Mouse (Mus musculus) limb, embryonic 12.5 days (tissue): ENCODE measurements around the gene Cldn18. TPM values are rescaled to one million over a fixed set of nuclear protein-coding genes. Genes with fewer than 3 reads are reported as not detected.

Source experiments
- ATAC-seq: fragments of 200-750 bp; cut with Nextera tagmentation; 2 replicates; pipeline ENCODE4 v1.8.0; 2017; ENCODE audit warnings: low read depth, moderate TSS enrichment; ENCODE audit not compliant: insufficient number of reproducible peaks, insufficient read depth, low FRiP score, low TSS enrichment
- H3K27ac ChIP-seq: fragments of 300-500 bp; sonication (generic); 2 replicates; pipeline ENCODE4 v1.5.1; 2016; ENCODE audit warnings: mild to moderate bottlenecking, moderate library complexity
- H3K27me3 ChIP-seq: fragments of 300-500 bp; sonication (generic); 2 replicates; pipeline ENCODE4 v1.6.1; 2016; ENCODE audit warnings: mild to moderate bottlenecking, moderate library complexity
- H3K36me3 ChIP-seq: fragments of 300-500 bp; sonication (generic); 2 replicates; pipeline ENCODE4 v1.6.1; 2016; ENCODE audit warnings: mild to moderate bottlenecking, moderate library complexity
- H3K4me1 ChIP-seq: fragments of 300-500 bp; sonication (generic); replicated peaks from 2 replicates; pipeline ENCODE4 v1.6.1; 2016
- H3K4me2 ChIP-seq: fragments of 300-500 bp; sonication (generic); 2 replicates; pipeline ENCODE4 v1.6.1; 2016; ENCODE audit warnings: mild to moderate bottlenecking, moderate library complexity
- H3K4me3 ChIP-seq: fragments of 300-500 bp; sonication (generic); replicated peaks from 2 replicates; pipeline ENCODE4 v1.5.1; 2016; ENCODE audit warnings: mild to moderate bottlenecking
- H3K9ac ChIP-seq: fragments of 300-500 bp; sonication (generic); replicated peaks from 2 replicates; pipeline ENCODE4 v1.6.1; 2016; ENCODE audit warnings: mild to moderate bottlenecking, moderate library complexity
- H3K9me3 ChIP-seq: fragments of 300-500 bp; sonication (generic); 2 replicates; pipeline ENCODE4 v1.6.1; 2016; ENCODE audit warnings: mild to moderate bottlenecking, moderate library complexity
- WGBS: fragments of 180-500 bp; shearing (Covaris S2); methylation state at CpG from one replicate; pipeline ENCODE4 v1.1.7; 2016; 5-methylcytosine and 5-hydroxymethylcytosine counted together
- polyA plus RNA-seq: library from polyadenylated mRNA; unstranded; fragments of >200 nt; fragmentation: Nextera tagmentation; extraction: Ambion mirVana; gene quantifications from 2 replicates; pipeline ENCODE4 v1.2.1, GENCODE M21; 2016

The Cldn18 gene
- polyA plus RNA-seq, 1 experiment from 2014 or later, result not detected

DNA sequence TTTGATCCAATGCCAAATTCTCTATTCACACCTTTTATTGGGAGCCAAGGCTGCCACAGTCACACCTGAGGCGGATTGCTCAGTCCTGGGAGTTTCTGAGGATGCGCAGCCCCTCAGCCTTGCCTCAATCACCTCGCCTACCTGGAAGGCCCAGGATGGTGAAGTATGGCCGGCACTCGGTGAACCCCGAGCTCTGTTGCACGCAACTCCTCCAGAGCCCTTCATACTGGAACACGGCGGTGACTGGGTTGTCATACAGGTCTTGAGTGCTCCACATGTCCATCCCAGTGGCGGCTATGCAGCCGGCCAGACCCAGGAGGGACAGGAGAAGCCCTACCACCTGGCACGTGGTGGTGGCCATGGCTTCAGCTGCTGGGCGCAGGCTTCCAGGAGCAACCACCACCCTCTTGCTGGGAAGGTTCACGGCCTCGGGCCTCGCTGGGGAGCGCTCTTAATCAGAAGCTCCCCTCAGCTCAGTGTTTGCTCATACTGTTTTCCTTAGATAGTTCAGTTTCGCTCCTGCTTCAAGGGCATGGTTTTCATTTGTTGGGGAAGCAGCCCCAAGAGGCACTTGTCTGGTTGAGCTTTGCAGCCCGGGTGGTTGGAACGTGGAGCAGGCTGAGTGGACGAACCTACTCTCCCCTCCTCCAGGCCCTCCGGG is 7.3 kb downstream of the Cldn18 start:
- Histone ChIP-seq H3K9ac (no peak overlapping the region), H3K4me2 (no peak overlapping the region), H3K27me3 (no peaks in the 10 kb centered on the region), H3K4me3 (no peak overlapping the region), H3K4me1 (no peaks in the 10 kb centered on the region), H3K27ac (no peak overlapping the region), H3K9me3 (no peaks in the 10 kb centered on the region), H3K36me3 (no peaks in the 10 kb centered on the region)
- WGBS, result 89% methylated on average over 22 of the region's 22 CpGs
- ATAC-seq, result no peak

DNA sequence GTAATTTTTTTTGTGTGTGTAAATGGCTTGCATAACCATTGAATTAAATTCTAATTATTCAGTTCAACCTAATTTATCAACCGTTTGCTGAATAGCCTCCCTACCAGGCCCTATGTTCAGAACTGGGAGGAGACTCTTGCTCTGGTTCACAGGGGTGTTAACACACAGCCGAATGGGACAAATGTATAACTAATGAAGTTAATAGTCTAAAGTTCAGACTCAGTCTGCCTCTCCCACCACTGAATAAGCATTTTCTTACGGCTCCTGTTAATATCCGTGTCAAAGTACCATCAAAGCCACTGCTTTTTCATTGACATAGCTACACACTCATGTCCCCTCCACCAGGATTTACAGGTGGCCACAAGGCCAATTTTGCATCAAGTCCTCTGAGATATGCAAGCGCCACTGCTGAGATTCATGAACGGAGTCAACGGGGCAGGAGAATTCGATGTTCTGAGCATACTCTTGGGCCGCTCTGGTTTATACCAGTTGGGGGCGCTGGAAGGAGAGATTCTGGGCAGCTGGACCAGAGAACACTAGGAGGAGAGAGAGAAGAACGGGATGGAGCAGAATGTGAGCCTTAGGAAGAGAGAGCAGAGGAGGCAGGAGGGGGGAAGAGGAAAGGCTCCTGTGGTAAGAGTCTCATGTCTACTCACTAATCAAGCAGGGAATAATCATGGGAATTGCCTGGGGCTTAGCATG is 9.5 kb downstream of the Cldn18 start:
- no peaks in the 10 kb centered on the region for H3K9me3 ChIP-seq
- WGBS, result 72% methylated on average over 11 of the region's 11 CpGs
- ATAC-seq, result no peak
- H3K4me1 ChIP-seq, result no peaks in the 10 kb centered on the region
- no peaks in the 10 kb centered on the region for H3K36me3 ChIP-seq
- no peak overlapping the region for H3K4me3 ChIP-seq
- H3K27me3 ChIP-seq, result no peaks in the 10 kb centered on the region
- no peak overlapping the region for H3K4me2 ChIP-seq
- H3K9ac ChIP-seq, result no peak overlapping the region
- no peak overlapping the region for H3K27ac ChIP-seq

DNA sequence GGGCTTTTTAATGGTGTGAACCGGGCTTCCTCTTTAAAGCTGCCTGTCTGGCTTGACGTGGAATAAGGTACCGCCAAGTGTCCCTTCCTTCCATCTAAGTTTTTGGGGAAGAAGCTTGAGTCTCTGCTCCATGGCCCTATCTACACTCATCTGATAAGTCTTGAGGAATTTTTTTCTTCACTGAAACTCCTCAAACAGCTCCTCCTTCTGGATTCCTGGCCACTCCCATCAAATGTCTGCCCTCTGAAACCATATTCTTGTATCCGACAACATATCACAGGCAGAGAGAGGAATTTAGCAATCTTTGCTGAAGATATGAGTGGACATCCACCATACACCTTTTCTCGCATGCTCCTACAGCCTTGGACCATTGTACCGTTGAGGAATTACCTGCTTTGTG is 10.8 kb downstream of the Cldn18 start:
- Histone ChIP-seq H3K4me2 (no peak overlapping the region), H3K36me3 (no peaks in the 10 kb centered on the region), H3K4me3 (no peak overlapping the region), H3K9me3 (no peaks in the 10 kb centered on the region), H3K27ac (no peak overlapping the region), H3K9ac (no peak overlapping the region), H3K4me1 (no peaks in the 10 kb centered on the region), H3K27me3 (no peaks in the 10 kb centered on the region)
- 87% methylated on average over 6 of the region's 6 CpGs for WGBS
- no peak for ATAC-seq

DNA sequence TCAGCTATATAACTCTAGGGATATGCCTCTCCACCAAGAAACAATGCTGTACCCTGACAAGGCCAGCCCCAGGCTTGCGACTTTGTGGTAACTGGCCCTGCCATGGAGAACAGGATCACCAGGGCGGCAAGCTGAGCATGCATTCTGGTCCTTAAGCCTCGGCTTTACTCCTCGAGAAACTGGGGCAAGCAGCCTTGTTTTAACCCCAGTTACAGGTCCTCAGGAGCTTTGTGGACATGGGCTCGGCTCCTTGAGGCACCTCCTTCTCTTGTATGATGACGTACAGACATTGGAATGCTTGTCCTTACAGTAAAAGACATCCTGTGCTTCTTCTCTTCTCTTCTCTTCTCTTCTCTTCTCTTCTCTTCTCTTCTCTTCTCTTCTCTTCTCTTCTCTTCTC is 13.4 kb downstream of the Cldn18 start:
- no peaks in the 10 kb centered on the region for H3K4me1 ChIP-seq
- H3K27me3 ChIP-seq, result no peaks in the 10 kb centered on the region
- no peaks in the 10 kb centered on the region for H3K36me3 ChIP-seq
- H3K9ac ChIP-seq, result no peak overlapping the region
- no peak overlapping the region for H3K27ac ChIP-seq
- no peak overlapping the region for H3K4me3 ChIP-seq
- 80% methylated on average over 6 of the region's 6 CpGs for WGBS
- ATAC-seq, result no peak
- H3K9me3 ChIP-seq, result no peaks in the 10 kb centered on the region
- no peak overlapping the region for H3K4me2 ChIP-seq

DNA sequence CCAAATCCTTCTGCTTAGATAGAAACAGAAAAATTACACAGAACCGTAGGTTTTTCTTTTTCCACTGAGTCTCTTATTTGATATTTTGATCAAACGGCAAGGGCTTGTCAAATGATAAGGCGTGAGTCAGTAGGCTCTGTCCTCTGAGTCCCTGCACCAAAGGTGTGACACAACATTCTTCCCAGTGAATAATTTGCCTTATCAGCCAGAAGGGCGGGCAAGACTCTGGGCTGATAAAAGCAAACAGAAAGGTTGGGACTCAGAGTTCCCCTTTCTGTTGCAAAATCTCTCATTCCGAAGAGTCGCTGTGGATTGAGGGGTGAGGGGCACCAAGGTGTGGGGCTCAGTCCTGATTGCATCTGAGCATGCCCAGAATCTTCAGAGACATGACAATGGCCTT is 14.9 kb downstream of the Cldn18 start:
- ATAC-seq, result no peak
- no peak overlapping the region for H3K4me3 ChIP-seq
- no peaks in the 10 kb centered on the region for H3K27me3 ChIP-seq
- no peak overlapping the region for H3K4me2 ChIP-seq
- H3K4me1 ChIP-seq, result no peaks in the 10 kb centered on the region
- no peaks in the 10 kb centered on the region for H3K36me3 ChIP-seq
- H3K9me3 ChIP-seq, result no peaks in the 10 kb centered on the region
- 84% methylated on average over 6 of the region's 6 CpGs for WGBS
- H3K27ac ChIP-seq, result no peak overlapping the region
- no peak overlapping the region for H3K9ac ChIP-seq

DNA sequence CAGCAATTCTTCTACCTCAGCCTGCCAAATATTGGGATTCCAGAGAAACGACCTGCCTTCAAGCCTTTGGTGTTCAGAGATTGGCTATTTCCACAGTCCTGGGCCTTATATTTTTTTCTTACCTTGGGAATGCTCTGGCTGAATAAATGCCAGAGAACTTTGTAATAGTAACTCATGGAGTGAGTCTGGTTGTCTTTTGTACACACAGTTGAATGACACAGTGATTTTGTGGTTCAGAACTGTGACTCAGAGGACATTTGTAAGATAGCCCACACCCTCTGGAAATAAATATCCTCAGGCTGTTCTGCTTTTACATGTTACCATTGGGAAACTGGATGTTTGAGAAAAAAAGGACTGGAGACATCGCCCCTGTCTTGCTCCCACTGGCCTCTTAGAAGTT is 15.9 kb downstream of the Cldn18 start:
- Histone ChIP-seq H3K4me2 (no peak overlapping the region), H3K36me3 (no peaks in the 10 kb centered on the region), H3K9me3 (no peaks in the 10 kb centered on the region), H3K27ac (no peak overlapping the region), H3K4me3 (no peak overlapping the region), H3K9ac (no peak overlapping the region), H3K27me3 (no peaks in the 10 kb centered on the region), H3K4me1 (no peaks in the 10 kb centered on the region)
- WGBS, result 89% methylated on average over 2 of the region's 2 CpGs
- no peak for ATAC-seq

DNA sequence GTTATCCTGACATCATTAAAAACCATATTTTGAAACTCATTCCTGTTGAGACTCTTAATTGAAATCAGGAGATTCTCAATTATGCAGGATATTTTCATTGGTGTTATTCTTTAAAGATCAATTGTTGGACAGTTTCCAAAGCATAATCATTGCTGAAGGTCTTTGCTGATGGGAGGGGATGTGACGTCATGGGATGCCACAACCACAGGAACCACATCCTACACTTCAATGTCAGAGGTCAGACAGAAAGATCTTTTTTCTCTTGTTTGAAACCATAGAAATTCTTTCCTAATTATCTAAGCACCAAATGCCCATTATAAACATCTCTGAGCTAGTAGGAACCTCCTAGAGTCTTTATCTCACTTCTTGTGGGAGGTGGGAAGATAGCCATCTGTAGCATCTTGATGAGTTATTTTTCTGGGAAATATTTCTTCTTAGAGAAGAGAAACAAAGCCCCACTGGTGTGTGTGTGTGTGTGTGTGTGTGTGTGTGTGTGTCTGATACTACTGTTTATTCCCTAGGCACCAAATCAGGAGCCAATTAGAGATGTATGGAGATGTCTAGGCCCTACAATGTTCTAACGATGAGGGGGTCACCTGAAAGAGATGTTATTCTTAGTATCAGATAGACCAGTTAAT is 17.2 kb downstream of the Cldn18 start:
- 89% methylated on average over 2 of the region's 2 CpGs for WGBS
- Histone ChIP-seq H3K9me3 (no peaks in the 10 kb centered on the region), H3K4me3 (no peak overlapping the region), H3K9ac (no peak overlapping the region), H3K27ac (no peak overlapping the region), H3K4me2 (no peak overlapping the region), H3K27me3 (no peaks in the 10 kb centered on the region), H3K36me3 (no peaks in the 10 kb centered on the region), H3K4me1 (no peaks in the 10 kb centered on the region)
- ATAC-seq, result no peak

DNA sequence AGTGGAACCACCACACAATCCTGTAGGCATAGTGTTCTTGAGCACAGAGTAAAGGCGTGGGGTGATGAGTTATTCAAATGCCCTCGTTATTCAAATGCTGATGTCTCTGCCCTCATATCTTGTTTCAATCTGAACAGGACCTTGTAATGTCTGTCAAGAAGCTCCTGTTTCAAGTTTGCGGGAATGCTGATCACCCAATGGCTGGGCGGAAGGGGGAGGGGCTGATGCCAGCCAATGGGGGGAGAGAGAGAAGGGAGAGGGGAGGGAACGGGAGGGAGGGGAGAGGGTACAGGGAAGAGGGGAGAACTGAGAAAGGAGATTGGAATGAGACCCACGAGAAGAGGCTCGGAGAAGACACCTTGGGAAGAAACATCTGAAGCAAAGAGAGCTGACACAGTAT is 22.1 kb downstream of the Cldn18 start:
- H3K4me2 ChIP-seq, result no peak overlapping the region
- no peak for ATAC-seq
- no peak overlapping the region for H3K9ac ChIP-seq
- WGBS, result 64% methylated on average over 7 of the region's 7 CpGs
- no peaks in the 10 kb centered on the region for H3K36me3 ChIP-seq
- H3K27me3 ChIP-seq, result no peaks in the 10 kb centered on the region
- no peaks in the 10 kb centered on the region for H3K4me1 ChIP-seq
- H3K9me3 ChIP-seq, result no peaks in the 10 kb centered on the region
- H3K27ac ChIP-seq, result no peak overlapping the region
- H3K4me3 ChIP-seq, result no peak overlapping the region

DNA sequence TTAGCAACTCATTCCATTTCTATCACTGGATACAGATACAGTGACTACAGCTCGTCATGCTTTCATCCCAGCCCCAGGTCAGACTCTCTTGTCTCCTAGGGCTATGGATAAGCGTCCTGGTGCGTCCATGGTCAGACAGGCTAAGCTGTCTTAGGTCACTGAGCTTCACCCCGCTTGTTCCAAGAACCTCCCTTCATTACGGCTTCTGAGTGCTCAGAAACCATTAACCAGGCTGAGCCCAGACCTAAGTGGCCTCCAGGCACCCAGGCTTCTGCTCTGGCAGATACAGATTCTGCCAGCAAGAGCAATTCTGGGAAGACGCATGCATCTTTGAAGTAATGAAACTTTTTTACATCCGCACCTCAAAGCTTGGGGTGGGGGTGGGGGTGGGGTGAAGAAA is 26.7 kb downstream of the Cldn18 start:
- ATAC-seq, result no peak

DNA sequence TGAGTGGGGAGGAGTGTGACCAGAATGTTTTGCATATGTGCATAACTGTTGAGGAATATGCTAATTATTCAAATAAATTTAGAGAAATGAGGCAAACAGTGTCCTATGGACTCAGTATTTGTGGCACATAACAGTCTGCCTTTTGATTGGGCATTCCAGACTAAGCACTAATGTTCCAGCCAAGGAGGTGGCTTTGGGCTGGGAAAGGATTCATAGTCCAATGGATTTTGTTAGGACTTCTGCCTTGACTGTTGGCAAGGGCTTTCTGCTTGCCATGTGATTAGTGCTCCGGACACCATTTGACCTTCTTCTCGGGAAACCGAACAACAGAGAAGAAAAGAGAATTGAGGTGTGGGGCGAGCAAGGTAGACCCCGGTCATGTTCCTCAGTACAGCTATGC is 27.3 kb downstream of the Cldn18 start:
- Histone ChIP-seq H3K4me2 (no peak overlapping the region), H3K4me3 (no peak overlapping the region), H3K27me3 (no peaks in the 10 kb centered on the region), H3K9ac (no peak overlapping the region), H3K4me1 (no peaks in the 10 kb centered on the region), H3K36me3 (no peaks in the 10 kb centered on the region), H3K27ac (no peak overlapping the region), H3K9me3 (no peaks in the 10 kb centered on the region)
- no peak for ATAC-seq
- WGBS, result 83% methylated on average over 5 of the region's 5 CpGs

More for the DNA sequence above, 26.7 kb downstream of the Cldn18 start:
- no peaks in the 10 kb centered on the region for H3K9me3 ChIP-seq
- no peak overlapping the region for H3K27ac ChIP-seq
- H3K4me3 ChIP-seq, result no peak overlapping the region
- no peaks in the 10 kb centered on the region for H3K4me1 ChIP-seq
- 70% methylated on average over 7 of the region's 7 CpGs for WGBS
- no peak overlapping the region for H3K4me2 ChIP-seq
- no peaks in the 10 kb centered on the region for H3K27me3 ChIP-seq
- H3K9ac ChIP-seq, result no peak overlapping the region
- H3K36me3 ChIP-seq, result no peaks in the 10 kb centered on the region

DNA sequence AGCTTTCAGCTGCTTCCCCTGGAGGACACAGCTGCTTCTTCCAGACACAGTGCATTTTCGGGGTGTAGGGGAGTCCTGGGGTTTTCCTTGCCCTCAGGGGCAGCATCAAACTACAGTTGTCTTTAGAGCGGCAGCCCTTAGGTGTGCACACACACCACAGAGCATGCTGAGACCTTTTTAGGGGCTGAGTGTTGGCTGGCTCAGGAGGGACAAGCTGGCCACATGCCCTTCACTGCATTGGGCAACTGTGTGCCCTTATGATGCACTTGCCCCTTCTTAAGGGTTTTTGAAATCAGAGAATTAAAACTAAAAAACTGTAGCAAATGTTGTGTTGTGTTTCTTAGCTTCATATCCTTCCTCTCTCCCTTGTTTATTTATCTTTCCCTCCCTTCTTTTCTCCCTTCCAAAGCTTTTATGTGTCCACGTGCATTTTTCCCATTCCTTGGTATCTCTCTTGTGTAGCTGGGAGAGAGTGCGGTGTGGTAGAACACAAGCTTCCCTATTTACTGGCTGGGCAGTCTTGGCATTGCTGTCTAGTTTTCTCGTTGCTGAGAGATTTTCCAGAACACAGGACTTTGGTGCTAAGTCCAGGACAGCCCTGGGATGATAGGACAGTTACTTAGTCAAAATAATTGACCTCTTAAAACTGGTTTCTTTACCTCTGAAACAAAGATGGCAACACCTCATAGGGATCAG is 31.4 kb downstream of the Cldn18 start:
- H3K4me3 ChIP-seq, result no peak overlapping the region
- no peaks in the 10 kb centered on the region for H3K4me1 ChIP-seq
- no peak overlapping the region for H3K4me2 ChIP-seq
- no peak for ATAC-seq
- H3K36me3 ChIP-seq, result no peaks in the 10 kb centered on the region
- no peak overlapping the region for H3K9ac ChIP-seq
- no peak overlapping the region for H3K27ac ChIP-seq
- WGBS, result 73% methylated on average over 5 of the region's 5 CpGs
- H3K9me3 ChIP-seq, result no peaks in the 10 kb centered on the region
- H3K27me3 ChIP-seq, result no peaks in the 10 kb centered on the region
